Mouse (Mus musculus) adrenal gland, postnatal 10 days (tissue): ENCODE data around the gene Acp7. TPM values are rescaled to one million over a fixed set of nuclear protein-coding genes. Genes with fewer than 3 reads are reported as not detected.
"Not testable (repeated sequence)": the region's sequence is repeated elsewhere in the genome, so short reads cannot be mapped to it uniquely, and the experiment has no call there.

Experiments
- DNase-seq: peaks from one replicate; pipeline ENCODE4 v3.0.0; 2021; ENCODE audit warnings: mixed read lengths
- long read RNA-seq, 2 experiments: library from polyadenylated mRNA; stranded (forward); transcript quantifications; one replicate each; pipeline ENCODE4 v2.0.0; 2021
- total RNA-seq, 2 experiments: library from RNA; stranded (reverse); gene quantifications; 2 replicates each; pipeline ENCODE4 v1.2.3; 2021

The Acp7 gene
- total RNA-seq: not detected
- long read RNA-seq, experiment 1: 0 reads
- long read RNA-seq, experiment 2: 0 reads

DNA sequence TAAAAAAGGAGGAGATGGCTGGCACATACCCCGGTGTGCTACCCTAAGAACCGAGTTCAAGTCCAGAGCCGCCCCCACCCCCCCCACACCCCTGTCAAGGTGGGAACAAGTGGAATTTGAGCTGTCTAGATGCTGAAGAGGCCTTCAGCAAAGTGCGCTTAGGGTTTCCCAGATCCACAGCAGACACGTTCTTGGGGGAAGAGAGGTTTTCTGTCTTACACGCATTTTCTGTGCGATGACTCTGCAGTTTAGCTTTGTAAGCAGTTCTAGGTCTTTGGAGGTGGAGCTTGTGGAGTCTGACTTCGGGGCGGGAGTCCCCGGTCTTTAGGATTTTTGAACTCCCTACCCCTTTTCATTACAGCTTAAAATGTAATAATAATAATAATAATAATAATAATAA lies at the start of gene Acp7:
Acp7 (minus strand) TSS at position 260 of the 400 bp plus-strand sequence.
- no peak for DNase-seq

DNA sequence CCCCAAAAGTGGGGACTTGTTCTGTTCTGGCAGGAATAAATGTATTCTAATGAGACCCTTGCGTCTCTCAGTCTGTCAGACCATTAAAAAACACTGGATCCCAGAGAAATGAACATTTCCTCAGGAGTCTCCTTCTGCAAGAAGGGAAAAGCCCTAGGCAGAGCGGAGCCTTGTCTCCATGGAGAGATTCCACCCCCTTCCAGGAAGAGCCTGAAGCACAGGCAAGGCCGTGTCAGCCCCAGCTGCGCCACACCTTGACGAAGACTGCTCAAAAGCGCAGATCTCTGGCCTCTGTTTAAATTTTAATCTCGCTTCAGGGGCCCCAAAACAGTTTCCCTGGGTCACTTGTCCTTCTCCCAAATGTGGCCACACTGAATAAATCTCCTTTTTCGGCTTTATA lies 46.5 kb upstream of the Acp7 start:
- DNase-seq: no peak

GRCm38 (mm10) chr7:28676811-28677541 lies 45.8 kb upstream of the Acp7 start:
- no peak for DNase-seq

- peak; percentile 54 for DNase-seq
These were observed 44.6 kb upstream of the Acp7 start for GRCm38 (mm10) chr7:28675746-28676145.

GRCm38 (mm10) chr7:28674994-28675393 lies 43.9 kb upstream of the Acp7 start:
- DNase-seq: no peak

DNA sequence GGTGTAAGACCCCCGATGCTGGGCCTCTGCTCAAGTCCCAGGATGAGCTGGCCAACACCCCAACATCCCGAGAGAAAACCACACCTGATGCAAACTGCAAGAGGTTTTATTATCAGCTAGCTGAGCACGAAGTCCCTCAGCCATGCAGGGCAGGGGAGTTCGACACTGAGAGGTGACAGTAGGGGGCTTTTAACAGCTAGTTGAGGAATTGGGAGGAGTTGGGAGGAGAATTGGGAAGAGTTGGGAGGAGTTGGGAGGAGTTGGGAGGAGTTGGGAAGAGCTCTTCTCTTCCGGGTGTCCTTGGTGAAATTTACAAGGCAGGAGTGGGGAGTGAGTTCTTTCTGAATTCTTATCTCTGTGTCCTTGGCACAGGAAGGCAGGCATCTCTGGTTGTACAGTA lies 41.7 kb upstream of the Acp7 start:
- DNase-seq: not testable (repeated sequence)

DNA sequence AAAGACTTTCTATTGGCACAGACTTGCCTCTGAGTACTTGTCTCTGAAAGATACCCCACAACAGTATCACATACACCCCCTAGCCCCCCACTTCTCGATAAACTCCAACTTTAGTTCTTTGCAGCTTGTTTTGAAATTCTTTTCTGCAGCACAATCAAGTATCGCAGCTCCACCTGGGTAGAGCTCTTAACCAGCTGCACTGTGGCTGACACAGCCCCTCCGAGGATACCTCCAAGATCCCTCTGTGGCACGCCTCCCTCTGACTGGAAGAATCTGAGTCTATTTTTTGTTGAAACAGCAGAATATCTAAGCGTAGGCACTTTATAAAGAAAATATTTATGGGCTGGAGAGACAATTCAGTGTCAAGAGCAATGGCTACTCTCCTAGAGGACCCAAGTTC lies 41.1 kb upstream of the Acp7 start:
- DNase-seq: no peak

DNA sequence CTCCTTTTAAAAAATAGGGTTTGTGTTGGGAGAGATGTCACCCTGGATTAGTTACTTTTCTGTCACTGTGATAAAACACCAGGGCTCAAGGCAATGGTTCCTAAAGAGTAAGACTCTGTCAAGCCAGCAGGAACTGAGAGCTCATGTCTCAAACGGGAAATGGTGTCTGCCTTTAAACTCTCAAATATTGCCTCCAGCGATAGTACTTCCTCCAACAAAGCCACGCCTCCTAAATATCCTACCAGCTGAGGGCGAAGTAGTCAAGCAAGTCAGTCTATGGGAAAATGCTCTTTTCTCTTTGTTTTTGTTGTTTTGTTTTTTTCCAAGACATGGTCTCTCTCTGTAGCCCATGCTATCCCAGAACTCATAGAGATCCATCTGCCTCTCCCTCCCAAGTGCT lies 40.0 kb upstream of the Acp7 start:
- no peak for DNase-seq

GRCm38 (mm10) chr7:28665620-28666579 lies 34.8 kb upstream of the Acp7 start:
- no peak for DNase-seq

- DNase-seq: no peak
These were observed 25.3 kb upstream of the Acp7 start for GRCm38 (mm10) chr7:28656430-28656829.

DNA sequence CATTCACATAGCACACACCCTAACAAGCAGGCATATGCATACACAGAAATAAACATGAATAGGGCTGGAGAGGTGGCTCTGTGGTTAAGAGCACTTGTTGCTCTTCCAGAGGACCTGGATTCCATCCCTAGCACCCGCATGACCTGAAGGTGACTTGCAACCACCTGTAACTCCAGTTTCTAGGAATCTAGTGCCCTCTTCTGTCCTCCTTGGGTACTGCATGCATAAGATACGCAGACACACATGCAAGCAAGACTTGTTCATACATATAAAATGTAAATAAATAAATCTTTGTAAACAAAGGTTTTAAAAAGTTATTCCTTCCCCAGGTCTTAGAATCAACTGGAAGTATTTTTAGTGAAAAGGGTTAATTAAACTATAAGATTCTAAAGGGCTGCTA lies 20.0 kb upstream of the Acp7 start:
- DNase-seq: no peak

GRCm38 (mm10) chr7:28647016-28647415 lies 15.9 kb upstream of the Acp7 start:
- DNase-seq: no peak

- DNase-seq: no peak
These were observed 14.9 kb upstream of the Acp7 start for GRCm38 (mm10) chr7:28645947-28646475.

GRCm38 (mm10) chr7:28645366-28645765 lies 14.2 kb upstream of the Acp7 start:
- DNase-seq: no peak

GRCm38 (mm10) chr7:28641546-28641945 lies 10.4 kb upstream of the Acp7 start:
- no peak for DNase-seq

GRCm38 (mm10) chr7:28637511-28637910 lies 6.4 kb upstream of the Acp7 start:
- DNase-seq: peak; percentile 32

DNA sequence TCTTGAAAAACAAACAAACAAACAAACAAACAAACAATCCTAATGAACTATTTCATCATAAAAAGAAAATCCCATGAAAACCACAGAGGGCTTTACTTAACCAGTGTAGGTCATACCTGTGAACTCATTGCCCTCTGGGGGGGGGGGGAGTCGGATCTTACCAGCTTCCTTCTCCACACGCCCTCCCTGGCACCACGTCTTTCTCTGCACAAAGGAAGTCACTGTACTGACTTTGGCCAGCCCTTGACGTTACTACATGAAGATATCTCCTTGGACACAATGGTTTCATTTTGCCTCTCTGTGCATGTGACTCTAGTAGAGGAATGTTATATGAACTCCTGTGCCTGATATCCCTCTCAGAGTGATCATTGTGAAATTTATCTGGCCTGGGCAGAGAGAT lies 3.0 kb upstream of the Acp7 start:
- no peak for DNase-seq

GRCm38 (mm10) chr7:28624791-28625190 lies 6.3 kb downstream of the Acp7 start:
- no peak for DNase-seq

GRCm38 (mm10) chr7:28619098-28619715 lies 11.9 kb downstream of the Acp7 start:
- no peak for DNase-seq

DNA sequence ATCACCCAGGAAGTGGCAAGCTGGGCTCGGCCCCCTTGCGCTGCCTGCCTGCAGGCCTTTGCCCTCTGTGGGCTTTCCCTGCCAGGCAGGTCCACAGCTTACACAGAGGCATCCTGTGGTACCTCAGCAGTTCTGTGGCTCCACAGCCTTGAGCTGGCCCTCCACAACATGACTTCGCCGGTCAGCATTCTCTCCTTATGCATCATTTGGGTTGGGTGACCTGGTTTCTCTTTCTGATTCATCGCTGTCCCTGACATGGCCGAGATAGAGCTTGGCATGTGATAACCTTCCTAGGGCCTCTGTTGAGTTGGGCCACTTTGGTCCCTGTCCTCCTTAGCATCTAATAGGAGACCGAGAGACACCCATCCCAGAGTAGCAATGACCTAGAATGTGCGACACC lies 25.2 kb downstream of the Acp7 start:
- peak; percentile 40 for DNase-seq

DNA sequence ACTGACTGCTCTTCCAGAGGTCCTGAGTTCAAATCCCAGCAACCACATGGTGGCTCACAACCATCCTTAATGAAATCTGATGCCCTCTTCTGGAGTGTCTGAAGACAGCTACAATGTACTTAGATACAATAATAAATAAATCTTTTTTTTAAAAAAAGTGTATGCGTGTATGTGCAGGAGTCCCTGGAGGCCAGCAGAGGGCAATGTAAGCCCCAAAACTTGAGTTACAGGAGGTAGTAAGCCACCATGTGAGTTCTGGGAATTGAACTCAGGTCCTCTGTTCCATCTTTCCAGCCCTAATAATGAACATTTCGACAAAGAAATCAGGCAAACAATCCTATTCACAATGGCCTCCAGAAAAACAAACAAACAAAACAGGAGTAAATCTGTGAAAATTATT lies 27.3 kb downstream of the Acp7 start:
- not testable (repeated sequence) for DNase-seq

GRCm38 (mm10) chr7:28603136-28603535 lies 28.0 kb downstream of the Acp7 start:
- DNase-seq: no peak

DNA sequence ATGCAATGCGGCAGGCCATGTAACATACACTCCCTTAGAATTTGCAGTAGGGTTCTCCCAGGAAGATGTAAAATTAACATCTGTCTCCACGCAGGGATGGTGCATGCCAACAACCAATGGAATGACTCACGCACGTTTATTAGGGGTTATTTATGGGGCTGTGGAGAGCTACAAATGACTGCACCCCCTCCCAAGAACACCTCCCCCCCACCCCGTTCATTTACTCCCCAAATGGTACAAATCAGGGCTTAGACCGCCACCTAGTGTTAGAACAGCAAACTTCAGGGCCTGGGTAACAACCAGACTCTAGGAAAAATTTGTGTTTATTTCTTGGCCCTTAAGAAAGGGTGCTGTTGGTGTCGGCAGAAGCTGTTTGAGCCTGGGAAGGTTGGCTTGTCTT lies 29.5 kb downstream of the Acp7 start:
- peak; percentile 70 for DNase-seq
